Mouse (Mus musculus) heart, postnatal 0 days (tissue): Measurements from ENCODE around the gene Plcb4. TPM values are rescaled to one million over a fixed set of nuclear protein-coding genes. Genes with fewer than 3 reads are reported as not detected.

Experiments
- ATAC-seq: fragments of 200-750 bp; cut with Nextera tagmentation; 2 replicates; pipeline ENCODE4 v1.8.0; 2017; ENCODE audit warnings: low read depth, moderate number of reproducible peaks, moderate library complexity; ENCODE audit not compliant: insufficient read depth
- DNase-seq: peaks from one replicate; pipeline ENCODE4 v3.0.0-alpha.2; 2016; ENCODE audit warnings: low spot score
- H3K27ac ChIP-seq: fragments of 300-500 bp; sonication (generic); 2 replicates; pipeline ENCODE4 v1.5.1; 2014; ENCODE audit warnings: low read depth, mild to moderate bottlenecking
- H3K27me3 ChIP-seq: fragments of 300-500 bp; sonication (generic); 2 replicates; pipeline ENCODE4 v1.6.1; 2014; ENCODE audit warnings: low read length, mixed read lengths; ENCODE audit not compliant: control insufficient read depth, insufficient read depth
- H3K36me3 ChIP-seq: fragments of 300-500 bp; sonication (generic); replicated peaks from 2 replicates; pipeline ENCODE4 v1.6.1; 2014; ENCODE audit warnings: low read length, mixed read lengths; ENCODE audit not compliant: control insufficient read depth, insufficient read depth
- H3K4me1 ChIP-seq: fragments of 300-500 bp; sonication (generic); 2 replicates; pipeline ENCODE4 v1.6.1; 2014; ENCODE audit warnings: antibody characterized with exemption; ENCODE audit not compliant: control insufficient read depth, insufficient read depth
- H3K4me2 ChIP-seq: fragments of 300-500 bp; sonication (generic); 2 replicates; pipeline ENCODE4 v1.6.1; 2014; ENCODE audit warnings: low read depth, mild to moderate bottlenecking, low read length, moderate library complexity
- H3K4me3 ChIP-seq: fragments of 300-500 bp; sonication (generic); 2 replicates; pipeline ENCODE4 v1.5.1; 2014; ENCODE audit warnings: low read depth, low read length
- H3K9ac ChIP-seq: fragments of 300-500 bp; sonication (generic); replicated peaks from 2 replicates; pipeline ENCODE4 v1.6.1; 2014; ENCODE audit warnings: low read depth, low read length, mixed read lengths
- H3K9me3 ChIP-seq: fragments of 300-500 bp; sonication (generic); replicated peaks from 2 replicates; pipeline ENCODE4 v1.6.1; 2016; ENCODE audit warnings: low read length; ENCODE audit not compliant: control insufficient read depth
- CTCF ChIP-seq: IDR thresholded peaks from 2 replicates; pipeline ENCODE4 v1.5.1; 2016; ENCODE audit warnings: antibody characterized with exemption, control low read depth, low read depth
- EP300 ChIP-seq: IDR thresholded peaks from 2 replicates; pipeline ENCODE4 v1.6.1; 2016; ENCODE audit warnings: antibody characterized with exemption, low read depth
- WGBS: fragments of 180-500 bp; shearing (Covaris S2); extraction: QIAGEN DNeasy Blood & Tissue Kit; methylation state at CpG from one replicate; pipeline ENCODE4 v1.1.7; 2014; 5-methylcytosine and 5-hydroxymethylcytosine counted together
- polyA plus RNA-seq: library from polyadenylated mRNA; unstranded; fragments of >200 nt; fragmentation: Nextera tagmentation; extraction: Ambion mirVana; gene quantifications from 2 replicates; pipeline ENCODE4 v1.2.1, GENCODE M21; 2015
- total RNA-seq: library from RNA; depleted of rRNA; stranded (reverse); fragments of >200 nt; gene quantifications from 2 replicates; pipeline ENCODE4 v1.2.3, GENCODE M21; 2014; ENCODE audit warnings: low replicate concordance

Gene Plcb4
- total and polyA plus RNA-seq, 2 experiments from 2014 or later, result 34.7 to 57.0 TPM

GRCm38 (mm10) chr2:135880269-135880760 is 221.5 kb downstream of the Plcb4 start:
- H3K4me1 ChIP-seq, result peaks cover 20% of the 10 kb centered on the region; the same call in 1 of the 2 replicates
- no peak overlapping the region for H3K4me3 ChIP-seq
- no peaks in the 10 kb centered on the region for H3K9me3 ChIP-seq
- no peak overlapping the region for H3K9ac ChIP-seq
- ATAC-seq (no peak), DNase-seq (peak; percentile 45)
- TF ChIP-seq CTCF (no peak), EP300 (0 out of 2 replicates have a peak, but pooled peaks have one; percentile 35)
- peak overlapping the region; percentile 53 for H3K27ac ChIP-seq
- no peak overlapping the region for H3K4me2 ChIP-seq
- WGBS, result 39% methylated on average over 6 of the region's 6 CpGs
- H3K27me3 ChIP-seq, result no peaks in the 10 kb centered on the region
- H3K36me3 ChIP-seq, result no peaks in the 10 kb centered on the region

- Histone ChIP-seq H3K9me3 (no peaks in the 10 kb centered on the region), H3K36me3 (no peaks in the 10 kb centered on the region), H3K27me3 (no peaks in the 10 kb centered on the region), H3K4me3 (no peak overlapping the region), H3K9ac (no peak overlapping the region), H3K27ac (no peak overlapping the region), H3K4me1 (peaks cover 26% of the 10 kb centered on the region), H3K4me2 (no peak overlapping the region)
- DNase-seq (no peak), ATAC-seq (no peak)
- WGBS, result 83% methylated on average over 4 of the region's 4 CpGs
- TF ChIP-seq CTCF, result no peak
- TF ChIP-seq EP300, result no peak
Observed at GRCm38 (mm10) chr2:135883359-135883758, 224.5 kb downstream of the Plcb4 start.

- Histone ChIP-seq H3K4me3 (no peak overlapping the region), H3K27me3 (no peaks in the 10 kb centered on the region), H3K27ac (no peak overlapping the region), H3K9me3 (no peaks in the 10 kb centered on the region), H3K4me2 (no peak overlapping the region), H3K4me1 (peaks cover 21% of the 10 kb centered on the region), H3K36me3 (no peaks in the 10 kb centered on the region), H3K9ac (no peak overlapping the region)
- TF ChIP-seq CTCF, result no peak
- TF ChIP-seq EP300, result no peak
- DNase-seq (no peak), ATAC-seq (no peak)
- WGBS, result 88% methylated on average over 7 of the region's 7 CpGs
Observed at GRCm38 (mm10) chr2:135884534-135885180, 225.8 kb downstream of the Plcb4 start.

- Histone ChIP-seq H3K27ac (no peak overlapping the region), H3K27me3 (no peaks in the 10 kb centered on the region), H3K4me3 (no peak overlapping the region), H3K9ac (no peak overlapping the region), H3K9me3 (no peaks in the 10 kb centered on the region), H3K36me3 (no peaks in the 10 kb centered on the region), H3K4me1 (peaks cover 13% of the 10 kb centered on the region), H3K4me2 (no peak overlapping the region)
- DNase-seq, result no peak
- WGBS, result 49% methylated on average over 6 of the region's 6 CpGs
- TF ChIP-seq EP300 (no peak), CTCF (no peak)
- ATAC-seq, result no peak
Observed at GRCm38 (mm10) chr2:135885607-135886006, 226.8 kb downstream of the Plcb4 start.

GRCm38 (mm10) chr2:135886081-135886679 is 227.4 kb downstream of the Plcb4 start:
- H3K36me3 ChIP-seq, result no peaks in the 10 kb centered on the region
- H3K9ac ChIP-seq, result no peak overlapping the region
- no peak for DNase-seq
- peaks cover 13% of the 10 kb centered on the region; the same call in 1 of the 2 replicates for H3K4me1 ChIP-seq
- H3K27ac ChIP-seq, result no peak overlapping the region
- WGBS, result 68% methylated on average over 9 of the region's 9 CpGs
- no peaks in the 10 kb centered on the region for H3K9me3 ChIP-seq
- no peak overlapping the region for H3K4me2 ChIP-seq
- no peaks in the 10 kb centered on the region for H3K27me3 ChIP-seq
- no peak overlapping the region for H3K4me3 ChIP-seq
- TF ChIP-seq EP300, result no peak
- TF ChIP-seq CTCF, result no peak
- ATAC-seq, result no peak
